Mouse (Mus musculus) frontal cortex, postnatal 36 days (tissue): Measurements from ENCODE around the gene Fbxw4.

Source experiments
- DNase-seq, 2 experiments: peaks; one replicate each; pipeline ENCODE4 v3.0.0; 2022; ENCODE audit warnings: low spot score in 2 of 2

Gene Fbxw4

DNA sequence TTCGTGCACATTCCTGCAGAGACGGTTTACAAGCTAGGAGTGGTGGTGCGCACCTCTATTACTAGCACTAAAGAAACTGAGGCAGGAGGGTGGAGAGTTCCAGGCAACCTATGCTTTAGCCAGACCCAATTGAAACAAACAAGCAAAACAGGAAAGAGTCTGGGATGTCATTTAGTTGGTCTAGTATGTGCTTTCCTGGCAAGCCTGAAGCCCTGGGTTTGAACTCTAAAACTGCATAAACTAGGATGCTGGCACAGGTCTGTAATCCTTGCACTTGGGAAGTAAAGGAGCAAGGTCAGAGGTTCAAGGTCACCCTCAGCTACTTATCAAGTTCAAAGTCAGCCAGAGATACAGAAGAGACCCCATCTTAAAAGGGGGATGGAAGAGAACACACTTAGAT, 118.1 kb downstream of the Fbxw4 start:
- no peak for DNase-seq

DNA sequence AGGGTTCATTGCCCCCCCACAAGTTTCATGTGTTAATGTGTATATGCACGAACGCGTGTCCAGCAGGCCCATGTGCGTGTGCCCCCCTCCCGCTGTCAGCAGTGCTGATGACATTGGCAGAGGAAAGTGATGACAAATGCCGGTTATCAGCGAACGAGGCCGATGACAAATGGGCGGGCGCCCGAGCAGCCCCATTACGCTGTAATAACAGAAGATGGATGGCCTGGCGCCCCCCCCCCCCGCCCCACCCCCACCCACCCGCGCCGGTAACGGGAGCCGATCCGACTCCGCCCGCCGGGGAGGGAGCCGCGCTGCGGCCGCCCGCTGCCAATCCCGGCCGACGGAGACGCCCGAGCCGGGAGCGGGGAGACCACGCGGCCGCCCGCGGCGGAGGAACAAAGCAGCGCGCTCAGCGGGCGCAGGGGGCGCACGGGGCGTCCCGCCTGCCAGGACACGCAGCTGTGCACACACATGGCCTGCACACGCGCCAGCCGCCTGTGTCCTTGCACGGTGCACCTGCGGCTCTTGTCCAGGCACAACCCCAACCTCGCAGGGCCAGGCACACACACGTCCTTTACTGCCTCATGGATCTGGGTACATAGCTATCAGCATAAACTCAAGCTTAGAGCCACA, 118.6 kb downstream of the Fbxw4 start:
- peak; percentile 38 to 39 for DNase-seq

GRCm38 (mm10) chr19:45540657-45541408, 119.3 kb downstream of the Fbxw4 start:
- DNase-seq: no peak

DNA sequence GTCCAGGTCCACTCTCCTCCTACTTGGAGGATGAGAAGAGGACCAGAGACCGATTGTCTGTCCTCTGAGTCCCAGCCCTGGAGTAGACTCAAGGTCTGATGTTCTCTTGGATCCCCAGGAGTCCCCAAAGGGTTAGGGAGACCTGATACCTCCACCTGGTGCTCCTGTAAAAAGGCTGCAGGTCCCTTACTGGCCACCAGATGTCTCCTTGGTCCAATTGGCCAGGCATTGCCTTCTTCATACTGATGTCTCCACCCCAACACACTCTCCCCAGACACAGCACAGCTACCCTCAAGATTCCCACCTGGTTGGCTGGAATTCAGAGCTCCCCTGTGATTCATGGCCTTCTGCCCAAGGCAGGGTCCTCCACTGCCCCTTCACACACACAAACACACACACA, 122.6 kb downstream of the Fbxw4 start:
- peak in 1 of 2 experiments; percentile 63 for DNase-seq

- no peak for DNase-seq
These were observed 124.2 kb downstream of the Fbxw4 start for GRCm38 (mm10) chr19:45535929-45536328.

- DNase-seq: no peak
These were observed 124.8 kb downstream of the Fbxw4 start for GRCm38 (mm10) chr19:45535214-45535735.

DNA sequence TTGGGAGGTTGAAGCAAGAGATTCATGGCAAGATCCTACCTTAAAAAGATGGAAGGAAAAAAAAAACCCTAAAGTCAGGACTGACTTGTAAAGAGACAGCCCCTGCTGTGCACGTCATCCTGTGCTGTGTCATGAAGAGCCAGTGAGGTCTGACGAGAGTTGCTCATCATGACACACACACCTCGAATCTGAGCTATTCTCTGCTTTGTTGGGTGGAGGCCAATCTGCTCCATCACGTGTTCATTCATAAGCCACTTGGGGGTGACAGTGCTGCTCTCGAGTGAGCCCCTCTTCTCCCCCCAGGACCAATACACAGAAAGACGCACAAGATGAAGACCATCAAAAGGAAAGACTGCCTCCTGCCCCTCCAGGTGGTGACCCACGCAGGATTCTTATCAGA, 126.5 kb downstream of the Fbxw4 start:
- DNase-seq: no peak

DNA sequence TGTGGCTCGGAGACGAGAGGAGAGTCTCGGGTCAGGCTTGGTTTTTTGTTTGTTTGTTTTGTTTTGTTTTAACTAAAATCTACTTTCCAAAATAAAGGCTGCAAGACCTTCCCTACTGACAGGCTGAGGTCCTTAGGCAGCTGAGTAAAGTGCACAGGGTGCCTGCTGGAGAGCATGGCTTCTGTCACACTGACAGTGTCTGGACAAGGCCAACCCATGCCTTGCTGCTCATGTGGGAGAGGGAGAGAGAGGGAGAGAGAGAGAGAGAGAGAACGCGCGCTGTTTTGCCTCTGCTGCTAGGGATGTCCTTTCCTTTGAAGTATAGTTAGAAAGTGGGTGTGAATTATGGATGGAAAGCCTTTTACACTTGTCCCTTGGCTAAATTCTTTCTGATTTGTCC, 128.6 kb downstream of the Fbxw4 start:
- DNase-seq: no peak

DNA sequence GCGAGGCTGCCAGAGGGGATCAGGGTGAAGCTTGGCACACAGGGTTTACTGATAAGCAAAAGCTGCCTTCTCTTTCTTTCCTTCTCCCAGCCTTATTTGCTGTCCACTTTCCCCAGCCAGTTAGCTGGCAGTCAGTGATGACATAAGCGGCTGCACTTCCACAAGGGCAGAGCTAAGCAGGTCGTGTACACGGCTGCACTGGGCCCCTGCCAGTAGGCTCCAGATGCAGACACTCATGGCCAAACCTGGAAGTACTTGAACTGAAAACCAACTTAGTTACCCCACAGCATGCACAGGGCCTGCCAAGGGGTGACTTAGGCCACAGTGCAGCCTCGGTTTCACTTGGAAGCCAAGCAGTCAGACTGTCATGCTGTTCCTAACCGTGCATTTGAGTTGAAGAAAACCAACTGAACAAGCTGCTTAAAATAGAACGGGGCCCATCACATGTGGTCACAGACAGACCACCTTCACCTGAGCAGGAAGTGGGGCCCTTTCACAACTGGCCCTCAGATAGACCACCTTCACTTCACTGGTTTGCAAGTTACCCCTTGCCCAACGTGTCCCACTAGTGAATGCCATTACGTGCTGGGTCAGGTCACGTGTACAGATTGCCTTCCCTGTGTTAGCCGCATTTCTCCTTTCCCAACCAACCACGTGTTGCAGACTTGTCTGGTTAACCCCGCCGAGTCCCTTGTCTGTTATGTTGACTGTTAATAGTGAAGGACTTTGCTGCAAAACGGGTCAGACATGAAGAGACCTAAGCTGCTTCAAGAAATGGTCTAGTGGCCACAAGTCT, 129.7 kb downstream of the Fbxw4 start:
- DNase-seq: no peak

DNA sequence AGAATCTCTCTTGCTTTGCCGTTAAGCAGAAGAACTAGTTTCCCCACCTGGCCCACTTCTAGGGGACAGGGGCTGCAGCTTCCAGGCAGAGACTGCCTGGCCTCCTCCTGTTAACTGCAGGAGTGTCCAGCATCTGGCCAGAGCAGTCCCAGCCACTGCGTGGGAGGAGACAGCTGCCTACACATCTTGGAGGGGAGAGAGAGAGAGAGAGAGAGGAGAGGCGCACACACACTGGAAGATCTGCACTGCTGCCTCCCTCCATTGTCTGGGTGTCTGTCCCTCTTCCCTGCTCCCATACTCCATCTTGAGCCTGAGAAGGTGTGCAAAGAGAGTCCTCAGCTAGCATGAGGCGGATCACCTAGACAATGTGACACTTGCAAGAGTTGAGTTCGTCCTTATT, 130.8 kb downstream of the Fbxw4 start:
- DNase-seq: no peak
